Mouse (Mus musculus): Measurements from ENCODE around the gene Zmiz1.

GRCm38 (mm10) chr14:25549125-25549524, 90.1 kb downstream of the Zmiz1 start:
- TF ChIP-seq CTCF (IDR thresholded peaks at IDR 0.05; ENCODE audit: low read depth) (no peak), EP300 (IDR thresholded peaks at IDR 0.05; ENCODE audit: low read depth) (no peak)
